Mouse (Mus musculus) testis, adult 2 months (tissue): ENCODE measurements around the gene Tepp. TPM values are rescaled to one million over a fixed set of nuclear protein-coding genes. Genes with fewer than 3 reads are reported as not detected.

Experiments used
- H3K27ac ChIP-seq: fragments of 200-500 bp; 2 replicates; pipeline ENCODE4 v1.5.1; 2012; ENCODE audit warnings: low read depth, low read length; ENCODE audit not compliant: control insufficient read depth, insufficient read depth
- H3K27me3 ChIP-seq: fragments of 200-500 bp; 2 replicates; pipeline ENCODE4 v1.6.1; 2012; ENCODE audit warnings: mild to moderate bottlenecking, low read length, moderate library complexity; ENCODE audit not compliant: control insufficient read depth, insufficient read depth
- H3K36me3 ChIP-seq: fragments of 200-500 bp; 2 replicates; pipeline ENCODE4 v1.6.1; 2012; ENCODE audit warnings: mild to moderate bottlenecking, low read length; ENCODE audit not compliant: control insufficient read depth, insufficient read depth
- H3K4me1 ChIP-seq: fragments of 200-500 bp; 2 replicates; pipeline ENCODE4 v1.6.1; 2012; ENCODE audit warnings: low read length; ENCODE audit not compliant: control insufficient read depth, insufficient read depth
- H3K4me3 ChIP-seq: fragments of 200-500 bp; 2 replicates; pipeline ENCODE4 v1.5.1; 2012; ENCODE audit warnings: low read depth, mild to moderate bottlenecking, low read length, moderate library complexity, mixed read lengths; ENCODE audit not compliant: control insufficient read depth
- CTCF ChIP-seq: fragments of 200-500 bp; IDR thresholded peaks from 2 replicates; pipeline ENCODE4 v1.5.1; 2012; ENCODE audit warnings: low read depth, mild to moderate bottlenecking, inconsistent platforms, low read length, moderate library complexity; ENCODE audit not compliant: control insufficient read depth, insufficient read depth, insufficient replicate concordance
- POLR2A ChIP-seq: fragments of 200-500 bp; IDR thresholded peaks from 2 replicates; pipeline ENCODE4 v1.6.1; 2012; ENCODE audit warnings: low read depth, mild to moderate bottlenecking, inconsistent platforms, low read length, moderate library complexity; ENCODE audit not compliant: control insufficient read depth
- polyA plus RNA-seq: library from polyadenylated mRNA; depleted of rRNA; stranded (reverse); fragments of >200 nt; gene quantifications from 2 replicates; pipeline ENCODE4 v1.2.3, GENCODE M21; 2012

Tepp gene
- polyA plus RNA-seq, 1 experiment = 290 TPM

- Histone ChIP-seq H3K4me1 (peaks cover 11% of the 10 kb centered on the region), H3K27me3 (no peaks in the 10 kb centered on the region), H3K27ac (no peak overlapping the region), H3K4me3 (no peak overlapping the region), H3K36me3 (no peaks in the 10 kb centered on the region)
- TF ChIP-seq POLR2A (no peak), CTCF (no peak)
Measured at GRCm38 (mm10) chr8:95354606-95355005, 44.2 kb downstream of the Tepp start.

- H3K27me3 ChIP-seq = no peaks in the 10 kb centered on the region
- H3K36me3 ChIP-seq = no peaks in the 10 kb centered on the region
- no peaks in the 10 kb centered on the region for H3K4me1 ChIP-seq
- H3K27ac ChIP-seq = no peak overlapping the region
- TF ChIP-seq CTCF (no peak), POLR2A (no peak)
- no peak overlapping the region for H3K4me3 ChIP-seq
Measured at GRCm38 (mm10) chr8:95358550-95359411, 48.4 kb downstream of the Tepp start.

GRCm38 (mm10) chr8:95360181-95361015, 50.0 kb downstream of the Tepp start:
- H3K36me3 ChIP-seq = no peaks in the 10 kb centered on the region
- no peak overlapping the region for H3K27ac ChIP-seq
- H3K4me1 ChIP-seq = no peaks in the 10 kb centered on the region
- H3K4me3 ChIP-seq = no peak overlapping the region
- H3K27me3 ChIP-seq = no peaks in the 10 kb centered on the region
- TF ChIP-seq CTCF = no peak
- no peak for TF ChIP-seq POLR2A

GRCm38 (mm10) chr8:95361016-95361341, 50.6 kb downstream of the Tepp start:
- H3K27ac ChIP-seq = no peak overlapping the region

DNA sequence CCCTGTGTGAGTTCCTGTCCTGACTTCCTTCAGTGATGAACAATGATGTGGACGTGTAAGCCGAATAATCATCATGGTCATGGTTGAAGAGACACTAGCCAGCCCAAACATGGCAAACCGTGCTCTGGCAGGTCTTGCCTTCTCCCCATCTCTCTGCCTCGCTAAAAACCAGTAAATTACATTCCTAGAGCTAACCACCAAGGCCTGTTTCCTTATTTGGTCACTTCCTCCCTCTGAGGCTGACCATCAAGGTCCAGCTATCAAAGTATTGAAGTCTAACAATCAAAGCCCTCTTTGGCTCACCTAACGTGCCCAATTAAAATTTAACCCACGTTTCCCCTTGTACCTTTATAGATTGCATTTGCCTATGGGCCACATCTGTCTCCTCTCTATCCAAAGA, 51.9 kb downstream of the Tepp start:
- Histone ChIP-seq H3K36me3 (no peaks in the 10 kb centered on the region), H3K27me3 (no peaks in the 10 kb centered on the region), H3K4me1 (no peaks in the 10 kb centered on the region), H3K4me3 (no peak overlapping the region), H3K27ac (no peak overlapping the region)
- TF ChIP-seq POLR2A (no peak), CTCF (no peak)

More at GRCm38 (mm10) chr8:95361016-95361341, 50.6 kb downstream of the Tepp start:
- no peak for TF ChIP-seq CTCF
- TF ChIP-seq POLR2A = no peak
- H3K4me1 ChIP-seq = no peaks in the 10 kb centered on the region
- no peaks in the 10 kb centered on the region for H3K36me3 ChIP-seq
- H3K4me3 ChIP-seq = no peak overlapping the region
- no peaks in the 10 kb centered on the region for H3K27me3 ChIP-seq

DNA sequence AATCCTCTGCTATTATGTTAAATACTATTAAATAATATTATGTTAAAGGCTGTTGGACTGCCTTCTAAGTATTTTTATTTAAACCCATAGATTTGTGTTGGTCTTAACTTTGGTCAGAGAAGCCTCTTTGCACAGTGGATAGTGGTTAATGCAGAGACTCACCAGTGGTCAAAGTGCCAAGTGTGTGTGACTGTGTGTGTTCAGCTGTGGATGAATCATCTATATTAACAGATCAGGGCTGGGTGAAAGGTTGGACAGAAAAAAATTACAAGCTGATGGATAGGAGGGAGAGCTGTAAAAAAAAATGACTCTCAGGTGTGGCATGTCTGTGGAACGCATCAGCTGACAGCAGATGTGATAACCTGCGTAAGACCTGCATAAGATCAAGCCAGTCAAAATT, 53.5 kb downstream of the Tepp start:
- TF ChIP-seq CTCF = no peak
- no peak for TF ChIP-seq POLR2A
- H3K27ac ChIP-seq = no peak overlapping the region
- H3K4me3 ChIP-seq = no peak overlapping the region
- no peaks in the 10 kb centered on the region for H3K4me1 ChIP-seq
- no peaks in the 10 kb centered on the region for H3K27me3 ChIP-seq
- no peaks in the 10 kb centered on the region for H3K36me3 ChIP-seq
